Mouse (Mus musculus) hindbrain, embryonic 16.5 days (tissue): ENCODE data around the gene Tssk3. TPM values are rescaled to one million over a fixed set of nuclear protein-coding genes. Genes with fewer than 3 reads are reported as not detected.

Experiments
- ATAC-seq: fragments of 200-750 bp; cut with Nextera tagmentation; 2 replicates; pipeline ENCODE4 v1.8.0; 2017; ENCODE audit warnings: moderate TSS enrichment, moderate library complexity
- H3K27ac ChIP-seq: fragments of 300-500 bp; sonication (generic); 2 replicates; pipeline ENCODE4 v1.5.1; 2014; ENCODE audit warnings: low read depth, mild to moderate bottlenecking, control low read depth, low read length, moderate library complexity
- H3K27me3 ChIP-seq: fragments of 300-500 bp; sonication (generic); replicated peaks from 2 replicates; pipeline ENCODE4 v1.6.1; 2014; ENCODE audit warnings: low read length; ENCODE audit not compliant: control insufficient read depth, insufficient read depth
- H3K36me3 ChIP-seq: fragments of 300-500 bp; sonication (generic); 2 replicates; pipeline ENCODE4 v1.6.1; 2014; ENCODE audit warnings: mild to moderate bottlenecking, low read length, moderate library complexity, mixed read lengths; ENCODE audit not compliant: control insufficient read depth, insufficient read depth
- H3K4me1 ChIP-seq: fragments of 300-500 bp; sonication (generic); 2 replicates; pipeline ENCODE4 v1.6.1; 2014; ENCODE audit warnings: low read depth, low read length; ENCODE audit not compliant: control insufficient read depth, insufficient read depth
- H3K4me2 ChIP-seq: fragments of 300-500 bp; sonication (generic); 2 replicates; pipeline ENCODE4 v1.6.1; 2014; ENCODE audit warnings: mild to moderate bottlenecking, low read length, control low read depth, moderate library complexity
- H3K4me3 ChIP-seq: fragments of 300-500 bp; sonication (generic); 2 replicates; pipeline ENCODE4 v1.5.1; 2014; ENCODE audit warnings: mild to moderate bottlenecking, low read length, control low read depth, moderate library complexity
- H3K9ac ChIP-seq: fragments of 300-500 bp; sonication (generic); 2 replicates; pipeline ENCODE4 v1.6.1; 2014; ENCODE audit warnings: low read depth, mild to moderate bottlenecking, control low read depth, low read length, moderate library complexity
- H3K9me3 ChIP-seq: fragments of 300-500 bp; sonication (generic); 2 replicates; pipeline ENCODE4 v1.6.1; 2014; ENCODE audit warnings: mild to moderate bottlenecking, low read length, moderate library complexity; ENCODE audit not compliant: control insufficient read depth
- WGBS: fragments of 180-500 bp; shearing (Covaris S2); extraction: QIAGEN DNeasy Blood & Tissue Kit; methylation state at CpG from one replicate; pipeline ENCODE4 v1.1.7; 2014; 5-methylcytosine and 5-hydroxymethylcytosine counted together
- polyA plus RNA-seq: library from polyadenylated mRNA; unstranded; fragments of >200 nt; fragmentation: Nextera tagmentation; extraction: Ambion mirVana; gene quantifications from 2 replicates; pipeline ENCODE4 v1.2.1, GENCODE M21; 2015

Gene Tssk3
- polyA plus RNA-seq, 1 experiment from 2014 or later: 0.79 TPM

DNA sequence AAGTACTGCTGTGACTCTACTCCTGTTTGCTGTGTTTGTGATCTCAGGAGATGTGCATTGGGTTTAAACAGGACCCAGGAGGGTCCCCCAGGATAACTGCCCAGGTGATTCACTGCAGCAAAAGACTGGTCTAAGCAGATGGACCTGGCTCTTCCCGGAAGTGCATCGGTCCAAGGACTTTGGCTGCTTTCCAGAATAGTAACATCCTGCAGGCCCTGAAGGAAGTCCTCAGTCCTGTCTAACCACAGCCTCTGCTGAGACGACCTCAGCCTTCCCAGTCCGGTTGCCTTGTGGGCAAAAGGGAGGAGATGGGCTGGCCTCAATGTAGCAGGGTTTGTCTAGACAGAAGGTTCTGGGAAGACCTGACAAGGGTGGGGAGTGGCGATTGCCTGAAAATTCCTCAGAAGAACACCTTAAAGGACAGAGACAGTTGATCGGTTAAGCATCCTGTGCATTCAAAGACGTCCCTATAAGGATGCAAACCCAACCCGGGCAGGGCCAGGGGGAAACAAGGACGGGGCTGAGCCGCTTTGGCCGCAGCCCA lies 12.2 kb upstream of the Tssk3 start:
- 72% methylated on average over 11 of the region's 11 CpGs for WGBS
- H3K36me3 ChIP-seq: no peaks in the 10 kb centered on the region
- no peak overlapping the region for H3K4me3 ChIP-seq

DNA sequence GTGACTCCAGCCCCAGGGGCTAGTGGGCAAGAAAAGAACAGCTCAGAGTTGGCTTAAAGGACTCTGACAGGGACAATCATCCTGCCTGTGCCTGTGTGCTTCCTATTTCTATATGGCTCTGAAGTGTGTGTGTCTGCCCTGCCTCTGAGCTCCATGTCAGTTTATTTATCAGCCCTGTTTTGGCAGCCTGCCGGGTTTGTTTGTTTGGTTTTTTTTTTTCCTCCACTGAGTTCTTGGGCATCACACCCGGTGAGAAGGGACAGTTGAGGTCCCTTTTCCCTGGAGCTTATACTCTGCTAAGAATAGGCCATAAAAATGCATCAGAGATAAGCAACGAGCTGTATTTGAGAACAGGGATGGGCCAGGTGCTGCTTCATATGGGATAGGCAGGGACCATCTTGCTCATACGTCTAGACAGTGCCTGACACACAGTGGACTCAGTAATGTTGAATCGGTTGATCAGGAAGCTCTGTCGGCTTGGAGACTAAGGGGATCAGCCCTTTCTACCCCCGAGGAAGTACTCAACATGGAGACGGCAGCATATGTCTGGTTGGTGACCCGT lies 11.6 kb upstream of the Tssk3 start:
- Histone ChIP-seq H3K27me3 (no peaks in the 10 kb centered on the region), H3K4me1 (peaks cover 8% of the 10 kb centered on the region; the same call in 1 of the 2 replicates), H3K9ac (no peak overlapping the region), H3K36me3 (no peaks in the 10 kb centered on the region), H3K4me2 (no peak overlapping the region), H3K9me3 (no peaks in the 10 kb centered on the region), H3K4me3 (no peak overlapping the region), H3K27ac (no peak overlapping the region)
- ATAC-seq: no peak
- 76% methylated on average over 9 of the region's 9 CpGs for WGBS

More for the DNA sequence above, 12.2 kb upstream of the Tssk3 start:
- H3K9me3 ChIP-seq: no peaks in the 10 kb centered on the region
- peaks cover 8% of the 10 kb centered on the region; the same call in 1 of the 2 replicates for H3K4me1 ChIP-seq
- no peaks in the 10 kb centered on the region for H3K27me3 ChIP-seq
- H3K27ac ChIP-seq: no peak overlapping the region
- no peak overlapping the region for H3K9ac ChIP-seq
- no peak overlapping the region for H3K4me2 ChIP-seq
- ATAC-seq: no peak

DNA sequence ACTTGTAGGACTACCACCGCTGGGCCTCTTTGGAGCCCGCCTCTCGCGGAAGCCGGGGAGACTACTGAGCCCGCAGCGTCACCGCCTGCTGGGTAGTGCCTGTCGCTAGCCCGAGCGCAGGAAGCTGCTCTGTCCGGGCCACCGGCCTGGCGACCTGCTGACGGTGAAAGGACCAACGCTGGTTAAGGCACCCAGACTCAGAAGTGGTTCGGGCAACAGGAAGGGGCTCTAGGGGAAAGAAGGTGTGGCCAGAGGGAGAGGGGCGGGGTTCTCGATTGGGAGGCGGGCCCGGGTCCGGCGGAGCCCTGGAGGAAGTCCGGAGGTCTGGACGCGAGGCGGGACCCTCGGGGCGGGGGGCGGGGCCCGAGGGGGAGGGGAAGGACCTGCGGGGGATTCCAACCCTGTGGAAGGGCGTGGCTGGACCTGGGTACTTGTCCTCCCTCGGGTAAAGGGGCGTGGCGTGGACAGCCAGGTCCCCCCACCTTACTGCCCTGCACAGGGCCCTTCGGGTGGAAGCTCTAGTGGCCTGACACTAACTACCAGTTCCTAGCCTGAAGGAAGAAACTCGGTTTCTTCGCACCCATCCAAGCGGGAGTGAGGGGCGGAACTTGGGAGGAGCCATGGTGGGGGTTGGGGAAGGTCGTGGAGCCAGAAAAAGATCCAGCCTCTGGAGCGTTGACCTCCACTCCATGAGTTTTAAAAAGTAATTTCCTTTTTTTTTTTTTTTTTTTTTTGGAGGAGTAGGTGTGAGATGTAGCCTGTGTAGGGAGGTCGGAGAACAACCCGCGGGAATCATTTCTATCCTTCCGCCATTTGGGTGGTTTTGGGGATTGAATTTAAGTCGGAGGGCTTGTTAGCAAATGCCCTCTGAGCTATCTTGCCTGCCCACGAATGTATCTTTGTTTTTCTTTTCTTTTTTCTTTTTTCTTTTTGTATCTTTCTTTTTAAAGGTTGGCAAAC lies 10.1 kb upstream of the Tssk3 start:
- H3K9ac ChIP-seq: peak overlapping the region; percentile 72
- H3K27ac ChIP-seq: peak overlapping the region; percentile 81
- WGBS: under 1% methylated on average over 48 of the region's 49 CpGs
- peak overlapping the region; percentile 92 for H3K4me2 ChIP-seq
- no peaks in the 10 kb centered on the region for H3K36me3 ChIP-seq
- no peaks in the 10 kb centered on the region for H3K9me3 ChIP-seq
- H3K27me3 ChIP-seq: no peaks in the 10 kb centered on the region
- H3K4me3 ChIP-seq: peak overlapping the region; percentile 61
- H3K4me1 ChIP-seq: peaks cover 19% of the 10 kb centered on the region
- peak; percentile 86 for ATAC-seq

DNA sequence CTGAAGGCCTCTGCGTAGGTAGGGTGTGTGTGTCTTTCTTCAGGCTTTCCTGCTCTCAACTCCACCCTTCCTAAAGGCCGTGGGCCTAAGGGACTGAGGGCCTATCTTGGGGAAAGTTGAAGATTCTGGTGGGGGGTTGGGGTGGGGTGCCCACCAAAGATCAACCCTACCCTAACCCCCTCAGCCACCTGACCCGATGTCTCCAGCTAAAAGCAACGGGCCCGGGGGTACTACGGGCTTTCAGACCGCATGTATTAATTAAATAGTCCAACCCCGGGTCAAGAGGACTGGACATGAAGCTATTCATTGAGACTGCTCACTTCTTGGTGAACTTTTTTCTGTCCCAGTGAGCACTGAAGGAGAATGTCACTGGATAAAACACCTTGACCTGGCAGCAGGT lies 9.2 kb upstream of the Tssk3 start:
- Histone ChIP-seq H3K4me2 (peak overlapping the region; percentile 92), H3K36me3 (no peaks in the 10 kb centered on the region), H3K27ac (no peak overlapping the region), H3K4me3 (no peak overlapping the region), H3K9me3 (no peaks in the 10 kb centered on the region), H3K4me1 (peaks cover 21% of the 10 kb centered on the region), H3K9ac (peak overlapping the region; percentile 72), H3K27me3 (no peaks in the 10 kb centered on the region)
- no peak for ATAC-seq
- WGBS: 75% methylated on average over 8 of the region's 8 CpGs

DNA sequence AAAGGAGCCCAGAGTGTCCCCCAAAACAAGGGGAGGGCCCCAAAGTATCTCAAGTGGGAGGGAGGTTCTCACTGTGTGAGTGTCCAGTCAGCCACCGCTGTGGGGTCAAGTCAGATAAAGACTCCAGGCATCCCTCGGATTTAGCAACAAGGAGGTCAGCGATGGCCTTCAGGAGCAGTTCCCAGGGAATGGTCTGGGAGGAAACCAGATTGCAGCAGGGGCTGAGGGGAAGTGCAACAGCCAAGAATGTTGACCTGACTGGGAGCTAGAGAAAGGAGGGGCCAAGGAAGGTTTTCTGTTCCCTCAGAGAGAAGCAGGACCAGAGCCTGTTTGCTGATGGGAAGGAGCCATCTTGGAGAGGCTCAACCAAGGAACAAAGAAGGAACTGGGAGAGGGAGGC lies 8.1 kb upstream of the Tssk3 start:
- ATAC-seq: no peak
- WGBS: 74% methylated on average over 3 of the region's 3 CpGs
- Histone ChIP-seq H3K4me2 (no peak overlapping the region), H3K9ac (no peak overlapping the region), H3K4me3 (no peak overlapping the region), H3K9me3 (no peaks in the 10 kb centered on the region), H3K27me3 (no peaks in the 10 kb centered on the region), H3K27ac (no peak overlapping the region), H3K36me3 (no peaks in the 10 kb centered on the region), H3K4me1 (peaks cover 21% of the 10 kb centered on the region)

DNA sequence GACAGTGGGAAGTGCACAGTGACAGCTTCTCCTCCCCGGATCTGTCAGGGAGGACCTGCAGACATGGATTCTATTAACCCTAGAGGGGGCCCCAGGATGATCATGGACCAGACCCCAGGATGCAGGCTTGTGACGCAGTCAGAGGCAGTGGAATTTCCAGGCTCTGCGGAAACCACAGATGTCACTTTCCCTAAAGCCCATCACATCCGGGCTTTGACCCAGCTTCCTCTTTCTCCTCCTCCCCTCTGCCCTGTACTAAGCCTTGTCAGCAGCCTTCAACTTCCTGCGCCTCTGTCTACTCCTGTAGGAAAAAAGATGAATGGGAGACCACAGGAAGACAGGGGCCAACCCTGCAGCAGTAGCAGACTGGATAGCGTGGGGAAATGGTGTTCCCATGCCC lies 5.8 kb upstream of the Tssk3 start:
- Histone ChIP-seq H3K9ac (peak overlapping the region; percentile 58), H3K27ac (peak overlapping the region; percentile 84), H3K27me3 (peaks cover under 1% of the 10 kb centered on the region; the same call in 1 of the 2 replicates), H3K9me3 (no peaks in the 10 kb centered on the region), H3K36me3 (no peaks in the 10 kb centered on the region), H3K4me3 (peak overlapping the region; percentile 17; the same call in 1 of the 2 replicates), H3K4me1 (peaks cover 24% of the 10 kb centered on the region), H3K4me2 (peak overlapping the region; percentile 47)
- 25% methylated on average over 6 of the region's 6 CpGs for WGBS
- no peak; the same call in 1 of the 2 replicates for ATAC-seq

DNA sequence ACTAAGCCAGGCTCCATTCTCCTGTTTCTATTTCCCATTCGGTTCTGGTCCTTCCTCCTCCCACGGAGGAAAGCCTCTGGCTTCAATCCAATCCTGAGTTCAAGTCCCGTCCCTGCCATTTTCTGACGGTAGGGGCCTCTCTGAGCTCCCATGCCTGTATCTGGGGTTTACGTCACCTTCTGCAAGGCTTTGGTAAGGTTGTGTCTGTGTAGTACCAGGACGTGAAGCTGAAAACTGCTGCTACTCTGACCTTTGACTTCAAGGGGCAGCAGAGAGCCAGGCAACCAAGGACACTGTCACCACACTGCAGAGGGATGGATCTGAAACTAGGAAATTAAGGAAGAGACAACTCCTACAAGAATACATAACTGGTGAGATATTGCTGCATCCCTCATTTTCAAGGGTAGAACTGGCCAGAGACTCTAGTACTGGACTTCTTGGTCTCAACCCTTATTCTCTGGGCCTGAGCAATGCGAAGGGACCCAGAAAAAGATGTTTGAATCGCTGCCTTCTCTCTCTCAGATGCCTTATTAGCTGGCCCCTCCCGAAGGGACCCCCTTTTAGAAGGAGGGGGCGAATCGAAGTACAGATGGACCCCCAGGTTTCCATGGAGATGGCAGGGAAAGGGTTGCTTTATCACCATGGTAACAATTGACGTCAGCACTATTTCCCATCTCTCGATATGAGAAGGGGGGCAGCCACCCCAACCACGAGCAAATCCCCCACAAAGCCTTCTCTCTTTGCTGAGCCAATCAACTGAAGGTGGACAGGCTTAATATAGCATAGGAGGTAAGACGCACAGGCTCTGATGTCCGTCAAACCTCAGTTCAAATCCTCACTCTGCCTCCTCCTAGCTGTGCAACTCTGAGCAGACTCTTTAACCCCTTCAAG lies 5.1 kb upstream of the Tssk3 start:
- no peaks in the 10 kb centered on the region for H3K36me3 ChIP-seq
- no peaks in the 10 kb centered on the region for H3K9me3 ChIP-seq
- H3K27ac ChIP-seq: peak overlapping the region; percentile 84
- H3K9ac ChIP-seq: peak overlapping the region; percentile 58
- peaks cover 27% of the 10 kb centered on the region for H3K4me1 ChIP-seq
- peaks cover 3% of the 10 kb centered on the region; the same call in 1 of the 2 replicates for H3K27me3 ChIP-seq
- ATAC-seq: peak; percentile 52
- peak overlapping the region; percentile 47 for H3K4me2 ChIP-seq
- peak overlapping the region; percentile 17 for H3K4me3 ChIP-seq
- 15% methylated on average over 16 of the region's 16 CpGs for WGBS

DNA sequence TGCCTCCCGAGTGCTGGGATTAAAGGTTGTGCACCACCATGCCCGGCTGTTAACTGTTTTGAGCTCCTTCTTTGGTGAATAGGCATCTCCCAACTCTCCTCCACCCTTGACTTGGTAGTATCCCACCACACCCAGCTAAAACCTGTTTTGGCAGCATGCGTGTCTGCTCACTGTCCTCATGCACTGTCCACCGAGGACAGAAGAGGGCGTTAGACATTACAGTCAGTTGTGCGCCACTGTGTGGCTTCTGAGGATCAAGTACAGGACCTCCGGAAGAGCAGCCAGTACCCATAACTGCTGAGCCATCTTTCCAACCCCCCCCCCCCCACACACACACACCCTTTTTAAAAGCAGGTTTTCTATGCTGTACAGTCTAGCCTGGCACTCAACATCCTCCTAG lies 3.9 kb upstream of the Tssk3 start:
- no peaks in the 10 kb centered on the region for H3K9me3 ChIP-seq
- no peak overlapping the region for H3K27ac ChIP-seq
- no peak overlapping the region for H3K4me3 ChIP-seq
- H3K36me3 ChIP-seq: no peaks in the 10 kb centered on the region
- H3K4me2 ChIP-seq: no peak overlapping the region
- 66% methylated on average over 7 of the region's 7 CpGs for WGBS
- H3K9ac ChIP-seq: no peak overlapping the region
- peaks cover 3% of the 10 kb centered on the region; the same call in 1 of the 2 replicates for H3K27me3 ChIP-seq
- no peak for ATAC-seq
- H3K4me1 ChIP-seq: peaks cover 23% of the 10 kb centered on the region
